Mouse (Mus musculus): ENCODE results near the gene Ppt2. TPM values are rescaled to one million over a fixed set of nuclear protein-coding genes. Genes with fewer than 3 reads are reported as not detected.

Gene Ppt2
- polyA plus RNA-seq, 1 experiment: 22.0 TPM

- 33% methylated on average over 49 of the region's 49 CpGs for WGBS
- peaks cover 7% of the 10 kb centered on the region for H3K4me1 ChIP-seq (ENCODE audit: control insufficient read depth, insufficient read depth, insufficient read length, low read length)
- H3K27me3 ChIP-seq (ENCODE audit: control insufficient read depth, insufficient read depth, low read length): peaks cover 35% of the 10 kb centered on the region
- TF ChIP-seq POLR2A (IDR thresholded peaks at IDR 0.05; ENCODE audit: low read depth, low read length) (no peak), CTCF (IDR thresholded peaks at IDR 0.05; ENCODE audit: extremely low read depth, insufficient read length, insufficient replicate concordance, low read depth, low read length) (no peak)
- no peaks in the 10 kb centered on the region for H3K36me3 ChIP-seq (ENCODE audit: control insufficient read depth, insufficient read depth, low read length)
- H3K4me3 ChIP-seq (ENCODE audit: low read depth, low read length): no peak overlapping the region
- H3K27ac ChIP-seq (ENCODE audit: insufficient read depth, low read depth, low read length): no peak overlapping the region
Measured at GRCm38 (mm10) chr17:34672246-34672792, 44.0 kb upstream of the Ppt2 start.

- Histone ChIP-seq H3K4me3 (ENCODE audit: low read depth, low read length) (peak overlapping the region; percentile 8; the same call in 1 of the 2 replicates), H3K27ac (ENCODE audit: insufficient read depth, low read depth, low read length) (no peak overlapping the region), H3K4me1 (ENCODE audit: control insufficient read depth, insufficient read depth, insufficient read length, low read length) (peaks cover 7% of the 10 kb centered on the region), H3K36me3 (ENCODE audit: control insufficient read depth, insufficient read depth, low read length) (no peaks in the 10 kb centered on the region), H3K27me3 (ENCODE audit: control insufficient read depth, insufficient read depth, low read length) (peaks cover 35% of the 10 kb centered on the region)
- TF ChIP-seq POLR2A (IDR thresholded peaks at IDR 0.05; ENCODE audit: low read depth, low read length) (no peak), CTCF (IDR thresholded peaks at IDR 0.05; ENCODE audit: extremely low read depth, insufficient read length, insufficient replicate concordance, low read depth, low read length) (no peak)
- 18% methylated on average over 93 of the region's 93 CpGs for WGBS
Measured at GRCm38 (mm10) chr17:34671151-34672066, 43.1 kb upstream of the Ppt2 start.

- Histone ChIP-seq H3K4me3 (ENCODE audit: low read depth, low read length) (peak within 1 kb of the TSS; percentile 8; the same call in 1 of the 2 replicates), H3K27me3 (ENCODE audit: control insufficient read depth, insufficient read depth, low read length) (peaks cover 34% of the 10 kb centered on the region)
Measured at GRCm38 (mm10) chr17:34670235-34670634, 41.9 kb upstream of the Ppt2 start, which contains the start of gene Tnxb. Gene Tnxb (plus strand): TSS chr17:34670535.

GRCm38 (mm10) chr17:34664472-34664871, 36.2 kb upstream of the Ppt2 start:
- H3K36me3 ChIP-seq (ENCODE audit: control insufficient read depth, insufficient read depth, low read length): no peaks in the 10 kb centered on the region
- WGBS: 61% methylated on average over 7 of the region's 7 CpGs
- peaks cover 6% of the 10 kb centered on the region; the same call in 1 of the 2 replicates for H3K27me3 ChIP-seq (ENCODE audit: control insufficient read depth, insufficient read depth, low read length)
- H3K4me3 ChIP-seq (ENCODE audit: low read depth, low read length): no peak overlapping the region
- H3K27ac ChIP-seq (ENCODE audit: insufficient read depth, low read depth, low read length): no peak overlapping the region
- no peak for TF ChIP-seq POLR2A (IDR thresholded peaks at IDR 0.05; ENCODE audit: low read depth, low read length)
- no peak for TF ChIP-seq CTCF (IDR thresholded peaks at IDR 0.05; ENCODE audit: extremely low read depth, insufficient read length, insufficient replicate concordance, low read depth, low read length)
- peaks cover 10% of the 10 kb centered on the region for H3K4me1 ChIP-seq (ENCODE audit: control insufficient read depth, insufficient read depth, insufficient read length, low read length)

More at GRCm38 (mm10) chr17:34670235-34670634, 41.9 kb upstream of the Ppt2 start, which contains the start of gene Tnxb:
- Histone ChIP-seq H3K4me1 (ENCODE audit: control insufficient read depth, insufficient read depth, insufficient read length, low read length) (peaks cover 7% of the 10 kb centered on the region), H3K27ac (ENCODE audit: insufficient read depth, low read depth, low read length) (no peak within 1 kb of the TSS), H3K36me3 (ENCODE audit: control insufficient read depth, insufficient read depth, low read length) (no peaks in the 10 kb centered on the region)
- WGBS: 55% methylated on average over 7 of the region's 7 CpGs
- TF ChIP-seq POLR2A (IDR thresholded peaks at IDR 0.05; ENCODE audit: low read depth, low read length): no peak
- no peak for TF ChIP-seq CTCF (IDR thresholded peaks at IDR 0.05; ENCODE audit: extremely low read depth, insufficient read length, insufficient replicate concordance, low read depth, low read length)

GRCm38 (mm10) chr17:34663558-34663957, 35.2 kb upstream of the Ppt2 start:
- no peak for TF ChIP-seq POLR2A (IDR thresholded peaks at IDR 0.05; ENCODE audit: low read depth, low read length)
- no peak for TF ChIP-seq CTCF (IDR thresholded peaks at IDR 0.05; ENCODE audit: extremely low read depth, insufficient read length, insufficient replicate concordance, low read depth, low read length)
- H3K36me3 ChIP-seq (ENCODE audit: control insufficient read depth, insufficient read depth, low read length): no peaks in the 10 kb centered on the region
- H3K4me3 ChIP-seq (ENCODE audit: low read depth, low read length): no peak overlapping the region
- WGBS: 28% methylated on average over 1 of the region's 1 CpGs
- peaks cover 6% of the 10 kb centered on the region; the same call in 1 of the 2 replicates for H3K27me3 ChIP-seq (ENCODE audit: control insufficient read depth, insufficient read depth, low read length)
- H3K4me1 ChIP-seq (ENCODE audit: control insufficient read depth, insufficient read depth, insufficient read length, low read length): peaks cover 10% of the 10 kb centered on the region
- no peak overlapping the region for H3K27ac ChIP-seq (ENCODE audit: insufficient read depth, low read depth, low read length)

GRCm38 (mm10) chr17:34662978-34663377, 34.7 kb upstream of the Ppt2 start:
- H3K27ac ChIP-seq (ENCODE audit: insufficient read depth, low read depth, low read length): no peak overlapping the region
- 88% methylated on average over 8 of the region's 8 CpGs for WGBS
- H3K4me1 ChIP-seq (ENCODE audit: control insufficient read depth, insufficient read depth, insufficient read length, low read length): peaks cover 10% of the 10 kb centered on the region
- no peaks in the 10 kb centered on the region for H3K36me3 ChIP-seq (ENCODE audit: control insufficient read depth, insufficient read depth, low read length)
- TF ChIP-seq CTCF (IDR thresholded peaks at IDR 0.05; ENCODE audit: extremely low read depth, insufficient read length, insufficient replicate concordance, low read depth, low read length) (no peak), POLR2A (IDR thresholded peaks at IDR 0.05; ENCODE audit: low read depth, low read length) (no peak)
- no peak overlapping the region for H3K4me3 ChIP-seq (ENCODE audit: low read depth, low read length)
- H3K27me3 ChIP-seq (ENCODE audit: control insufficient read depth, insufficient read depth, low read length): peaks cover 6% of the 10 kb centered on the region; the same call in 1 of the 2 replicates

GRCm38 (mm10) chr17:34662468-34662867, 34.2 kb upstream of the Ppt2 start:
- Histone ChIP-seq H3K4me1 (ENCODE audit: control insufficient read depth, insufficient read depth, insufficient read length, low read length) (peaks cover 10% of the 10 kb centered on the region), H3K27ac (ENCODE audit: insufficient read depth, low read depth, low read length) (no peak overlapping the region), H3K27me3 (ENCODE audit: control insufficient read depth, insufficient read depth, low read length) (peaks cover 6% of the 10 kb centered on the region; the same call in 1 of the 2 replicates), H3K36me3 (ENCODE audit: control insufficient read depth, insufficient read depth, low read length) (no peaks in the 10 kb centered on the region), H3K4me3 (ENCODE audit: low read depth, low read length) (no peak overlapping the region)
- 88% methylated on average over 1 of the region's 1 CpGs for WGBS
- TF ChIP-seq CTCF (IDR thresholded peaks at IDR 0.05; ENCODE audit: extremely low read depth, insufficient read length, insufficient replicate concordance, low read depth, low read length) (no peak), POLR2A (IDR thresholded peaks at IDR 0.05; ENCODE audit: low read depth, low read length) (no peak)
